Mouse (Mus musculus): ENCODE data around the gene Nsfl1c. TPM values are rescaled to one million over a fixed set of nuclear protein-coding genes. Genes with fewer than 3 reads are reported as not detected.

Nsfl1c gene
- polyA plus RNA-seq, 1 experiment from 2014 or later, result 255 TPM

DNA sequence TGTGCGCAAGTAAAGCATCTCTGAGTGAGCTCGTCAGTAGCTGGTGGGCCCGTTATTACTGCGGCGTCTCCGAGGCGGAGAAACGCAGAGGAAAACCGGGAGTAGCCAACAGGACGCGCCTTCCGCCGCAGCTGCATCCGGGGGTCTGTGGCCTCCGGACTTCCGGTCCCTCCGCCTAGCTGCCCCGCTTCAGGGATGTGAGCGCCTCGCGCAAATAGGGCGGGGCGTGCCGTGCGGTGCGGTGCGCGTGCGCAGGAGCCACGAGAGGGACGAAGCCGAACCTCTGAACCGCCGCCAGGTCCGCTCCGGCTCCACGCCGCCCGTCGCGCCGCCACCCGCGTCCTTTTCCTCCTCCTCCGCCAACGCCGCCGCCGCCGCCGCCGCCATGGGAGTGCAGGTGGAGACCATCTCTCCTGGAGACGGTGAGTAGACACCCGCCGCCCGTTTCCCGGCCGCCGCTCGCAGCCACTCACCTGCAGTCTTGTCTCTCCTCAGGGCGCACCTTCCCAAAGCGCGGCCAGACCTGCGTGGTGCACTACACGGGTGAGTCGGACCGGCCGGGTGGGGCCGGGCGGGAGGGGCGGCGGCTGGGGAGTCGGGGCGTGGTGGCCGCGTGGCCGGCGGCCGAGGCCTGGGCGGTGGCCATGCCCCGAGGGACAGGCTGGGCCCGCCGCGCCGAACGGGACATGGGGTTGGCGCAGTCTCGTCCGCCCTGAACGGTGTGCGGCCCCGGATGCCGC, 48.5 kb downstream of the Nsfl1c start, which contains the start of gene Fkbp1a:
Fkbp1a (plus strand) TSS at position 161 of the 740 bp plus-strand sequence.
- H3K4me3 ChIP-seq (ENCODE audit: low read length), result peak within 1 kb of the TSS; percentile 89
- H3K4me2 ChIP-seq (replicated peaks; ENCODE audit: low read depth, low read length), result peak within 1 kb of the TSS; percentile 80
- peak; percentile 96 for ATAC-seq (ENCODE audit: low FRiP score, low TSS enrichment)
- peaks cover 20% of the 10 kb centered on the region for H3K36me3 ChIP-seq (ENCODE audit: insufficient read depth, low read length)
- peak within 1 kb of the TSS; percentile 95 for H3K27ac ChIP-seq (ENCODE audit: low read length)
- H3K27me3 ChIP-seq (ENCODE audit: insufficient read depth, low read length), result no peaks in the 10 kb centered on the region
- peaks cover 38% of the 10 kb centered on the region for H3K4me1 ChIP-seq (ENCODE audit: insufficient read depth, low read length)
- peak within 1 kb of the TSS; percentile 97 for H3K9ac ChIP-seq (replicated peaks; ENCODE audit: low read length)
- WGBS, result under 1% methylated on average over 93 of the region's 93 CpGs
- H3K9me3 ChIP-seq (ENCODE audit: low read length), result no peaks in the 10 kb centered on the region

DNA sequence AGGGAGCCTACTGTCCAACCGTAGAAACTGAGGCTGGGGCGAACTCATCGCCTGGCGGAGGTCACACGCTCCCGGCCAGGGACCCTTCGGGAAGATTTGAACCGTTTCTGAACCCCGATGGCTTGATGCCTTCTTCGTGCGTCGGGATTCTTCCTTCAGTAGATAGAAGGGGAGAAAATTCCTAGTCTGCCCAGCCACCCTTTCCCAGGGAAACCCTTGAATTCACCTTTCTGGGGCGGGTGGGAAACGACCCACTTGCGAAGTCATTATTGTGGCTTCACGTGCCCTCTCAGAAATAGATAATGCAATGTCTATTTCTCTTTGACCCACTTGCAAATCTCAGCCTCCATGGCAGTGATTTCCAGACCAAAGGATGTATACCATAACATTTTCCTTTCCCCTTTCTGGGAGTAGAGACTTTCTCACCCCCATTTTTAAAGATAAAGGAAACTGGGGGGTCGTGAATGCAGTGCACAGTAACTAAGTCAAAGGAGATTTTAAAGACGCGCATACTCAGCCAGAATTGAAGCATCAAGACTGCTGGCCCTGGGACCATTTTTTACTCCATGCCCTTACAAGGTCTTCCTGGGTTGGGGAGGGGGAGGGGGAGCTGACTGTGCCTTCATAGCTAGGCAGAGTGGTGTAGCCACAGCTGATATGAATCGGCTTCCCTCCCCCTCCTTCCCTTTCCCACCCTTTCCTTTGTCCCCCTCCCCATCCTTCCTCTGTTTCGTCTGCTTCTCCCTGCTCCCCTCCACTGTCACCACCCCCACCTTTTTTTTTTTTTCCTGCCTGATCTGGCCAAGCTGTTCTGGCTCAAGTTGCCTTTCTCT, 49.3 kb downstream of the Nsfl1c start:
- WGBS, result under 1% methylated on average over 21 of the region's 21 CpGs
- Histone ChIP-seq H3K9ac (replicated peaks; ENCODE audit: low read length) (peak overlapping the region; percentile 97), H3K27ac (ENCODE audit: low read length) (peak overlapping the region; percentile 95), H3K4me3 (ENCODE audit: low read length) (peak overlapping the region; percentile 89), H3K9me3 (ENCODE audit: low read length) (no peaks in the 10 kb centered on the region), H3K4me2 (replicated peaks; ENCODE audit: low read depth, low read length) (peak overlapping the region; percentile 80), H3K4me1 (ENCODE audit: insufficient read depth, low read length) (peaks cover 38% of the 10 kb centered on the region), H3K36me3 (ENCODE audit: insufficient read depth, low read length) (peaks cover 26% of the 10 kb centered on the region), H3K27me3 (ENCODE audit: insufficient read depth, low read length) (no peaks in the 10 kb centered on the region)
- ATAC-seq (ENCODE audit: low FRiP score, low TSS enrichment), result peak; percentile 34

DNA sequence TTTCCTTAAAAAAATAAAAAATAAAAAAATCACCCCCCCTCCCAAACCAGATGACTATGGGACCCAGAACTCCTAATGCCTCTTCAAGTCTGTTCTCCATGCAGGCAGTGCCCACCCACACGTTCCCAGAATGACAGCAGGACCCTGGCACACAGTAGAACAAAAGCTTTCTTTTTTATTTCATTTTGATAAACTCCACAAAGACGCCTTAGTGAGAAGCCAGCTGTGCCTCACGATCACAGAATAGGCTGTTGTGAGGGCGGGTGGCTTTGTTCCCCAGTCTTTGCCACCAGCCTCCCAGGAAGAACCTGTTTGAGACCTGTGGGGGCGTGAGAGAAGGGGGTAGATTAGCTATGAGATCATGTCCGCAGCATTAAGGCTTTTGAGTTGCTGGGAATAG, 50.7 kb downstream of the Nsfl1c start:
- 59% methylated on average over 6 of the region's 6 CpGs for WGBS
- no peaks in the 10 kb centered on the region for H3K9me3 ChIP-seq (ENCODE audit: low read length)
- H3K4me1 ChIP-seq (ENCODE audit: insufficient read depth, low read length), result peaks cover 38% of the 10 kb centered on the region
- H3K36me3 ChIP-seq (ENCODE audit: insufficient read depth, low read length), result peaks cover 32% of the 10 kb centered on the region
- no peak overlapping the region for H3K9ac ChIP-seq (replicated peaks; ENCODE audit: low read length)
- peak overlapping the region; percentile 89 for H3K4me3 ChIP-seq (ENCODE audit: low read length)
- ATAC-seq (ENCODE audit: low FRiP score, low TSS enrichment), result no peak
- H3K27me3 ChIP-seq (ENCODE audit: insufficient read depth, low read length), result no peaks in the 10 kb centered on the region
- H3K4me2 ChIP-seq (replicated peaks; ENCODE audit: low read depth, low read length), result peak overlapping the region; percentile 80
- no peak overlapping the region for H3K27ac ChIP-seq (ENCODE audit: low read length)

GRCm38 (mm10) chr2:151546571-151546970, 52.6 kb downstream of the Nsfl1c start:
- 89% methylated on average over 4 of the region's 4 CpGs for WGBS
- peaks cover 45% of the 10 kb centered on the region for H3K36me3 ChIP-seq (ENCODE audit: insufficient read depth, low read length)
- H3K4me3 ChIP-seq (ENCODE audit: low read length), result no peak overlapping the region
- H3K4me2 ChIP-seq (replicated peaks; ENCODE audit: low read depth, low read length), result no peak overlapping the region
- no peak for ATAC-seq (ENCODE audit: low FRiP score, low TSS enrichment)
- no peak overlapping the region for H3K9ac ChIP-seq (replicated peaks; ENCODE audit: low read length)
- no peaks in the 10 kb centered on the region for H3K9me3 ChIP-seq (ENCODE audit: low read length)
- H3K4me1 ChIP-seq (ENCODE audit: insufficient read depth, low read length), result peaks cover 35% of the 10 kb centered on the region
- H3K27me3 ChIP-seq (ENCODE audit: insufficient read depth, low read length), result no peaks in the 10 kb centered on the region
- no peak overlapping the region for H3K27ac ChIP-seq (ENCODE audit: low read length)

- H3K36me3 ChIP-seq (ENCODE audit: insufficient read depth, low read length), result peaks cover 61% of the 10 kb centered on the region
- WGBS, result 83% methylated on average over 3 of the region's 3 CpGs
- no peak for ATAC-seq (ENCODE audit: low FRiP score, low TSS enrichment)
- no peak overlapping the region for H3K9ac ChIP-seq (replicated peaks; ENCODE audit: low read length)
- peaks cover 18% of the 10 kb centered on the region for H3K4me1 ChIP-seq (ENCODE audit: insufficient read depth, low read length)
- H3K9me3 ChIP-seq (ENCODE audit: low read length), result no peaks in the 10 kb centered on the region
- H3K4me3 ChIP-seq (ENCODE audit: low read length), result no peak overlapping the region
- no peak overlapping the region for H3K27ac ChIP-seq (ENCODE audit: low read length)
- H3K27me3 ChIP-seq (ENCODE audit: insufficient read depth, low read length), result no peaks in the 10 kb centered on the region
- no peak overlapping the region for H3K4me2 ChIP-seq (replicated peaks; ENCODE audit: low read depth, low read length)
Observed at GRCm38 (mm10) chr2:151549615-151550121, 55.7 kb downstream of the Nsfl1c start.

Other genes with a start within 250 kb of the Nsfl1c start
- gene 4921509C19Rik, start 18.0 kb upstream of the Nsfl1c start, polyA plus RNA-seq (2015; fragmentation: Nextera tagmentation; extraction: Ambion mirVana), result not detected in 2 replicates
- gene Fkbp1a, start 48.3 kb downstream of the Nsfl1c start, polyA plus RNA-seq (2015; fragmentation: Nextera tagmentation; extraction: Ambion mirVana), result 723 and 752 TPM in 2 replicates
- gene Sdcbp2, start 78.4 kb downstream of the Nsfl1c start, polyA plus RNA-seq (2015; fragmentation: Nextera tagmentation; extraction: Ambion mirVana), result 1.7 and 2.4 TPM in 2 replicates
- 0.44 and 0.63 TPM in 2 replicates for gene Snph, start 138.4 kb downstream of the Nsfl1c start, polyA plus RNA-seq (2015; fragmentation: Nextera tagmentation; extraction: Ambion mirVana)
- not detected in 2 replicates for gene Rad21l, start 174.4 kb downstream of the Nsfl1c start, polyA plus RNA-seq (2015; fragmentation: Nextera tagmentation; extraction: Ambion mirVana)
- gene Tmem74b, start 207.8 kb downstream of the Nsfl1c start, polyA plus RNA-seq (2015; fragmentation: Nextera tagmentation; extraction: Ambion mirVana), result 1.0 and 1.1 TPM in 2 replicates